Mouse (Mus musculus) stomach, postnatal 0 days (tissue): ENCODE data around the gene Aldh18a1.

Experiments used
- CTCF ChIP-seq: IDR thresholded peaks from 2 replicates; pipeline ENCODE4 v1.5.1; 2016; ENCODE audit warnings: antibody characterized with exemption, low read depth, mild to moderate bottlenecking, moderate library complexity
- EP300 ChIP-seq: optimal IDR thresholded peaks from 2 replicates; pipeline ENCODE3; 2016; ENCODE audit warnings: antibody characterized with exemption

DNA sequence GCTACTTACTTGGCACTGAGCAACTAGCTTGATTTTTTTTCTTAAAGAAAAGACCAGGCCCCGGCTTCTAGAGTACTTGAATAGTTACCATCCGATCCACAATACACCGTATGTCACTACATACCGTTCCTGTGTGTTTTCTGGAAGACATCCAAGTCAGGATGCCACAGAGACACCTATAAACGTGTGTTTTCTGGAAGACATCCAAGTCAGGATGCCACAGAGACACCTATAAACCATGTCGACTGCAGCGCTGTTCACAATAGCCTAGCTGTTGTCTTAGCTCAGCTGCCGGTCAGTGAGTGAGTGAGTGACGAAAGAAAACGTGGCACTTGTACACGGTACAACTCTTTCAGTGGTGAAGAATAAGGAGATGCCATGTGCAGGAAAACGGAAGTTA is 37.7 kb upstream of the Aldh18a1 start:
- no peak for TF ChIP-seq CTCF
- no peak for TF ChIP-seq EP300
